Mouse (Mus musculus): ENCODE measurements around the gene Hykk. TPM values are rescaled to one million over a fixed set of nuclear protein-coding genes. Genes with fewer than 3 reads are reported as not detected.

Hykk gene
- polyA plus RNA-seq, 1 experiment from 2014 or later = 2.1 TPM

DNA sequence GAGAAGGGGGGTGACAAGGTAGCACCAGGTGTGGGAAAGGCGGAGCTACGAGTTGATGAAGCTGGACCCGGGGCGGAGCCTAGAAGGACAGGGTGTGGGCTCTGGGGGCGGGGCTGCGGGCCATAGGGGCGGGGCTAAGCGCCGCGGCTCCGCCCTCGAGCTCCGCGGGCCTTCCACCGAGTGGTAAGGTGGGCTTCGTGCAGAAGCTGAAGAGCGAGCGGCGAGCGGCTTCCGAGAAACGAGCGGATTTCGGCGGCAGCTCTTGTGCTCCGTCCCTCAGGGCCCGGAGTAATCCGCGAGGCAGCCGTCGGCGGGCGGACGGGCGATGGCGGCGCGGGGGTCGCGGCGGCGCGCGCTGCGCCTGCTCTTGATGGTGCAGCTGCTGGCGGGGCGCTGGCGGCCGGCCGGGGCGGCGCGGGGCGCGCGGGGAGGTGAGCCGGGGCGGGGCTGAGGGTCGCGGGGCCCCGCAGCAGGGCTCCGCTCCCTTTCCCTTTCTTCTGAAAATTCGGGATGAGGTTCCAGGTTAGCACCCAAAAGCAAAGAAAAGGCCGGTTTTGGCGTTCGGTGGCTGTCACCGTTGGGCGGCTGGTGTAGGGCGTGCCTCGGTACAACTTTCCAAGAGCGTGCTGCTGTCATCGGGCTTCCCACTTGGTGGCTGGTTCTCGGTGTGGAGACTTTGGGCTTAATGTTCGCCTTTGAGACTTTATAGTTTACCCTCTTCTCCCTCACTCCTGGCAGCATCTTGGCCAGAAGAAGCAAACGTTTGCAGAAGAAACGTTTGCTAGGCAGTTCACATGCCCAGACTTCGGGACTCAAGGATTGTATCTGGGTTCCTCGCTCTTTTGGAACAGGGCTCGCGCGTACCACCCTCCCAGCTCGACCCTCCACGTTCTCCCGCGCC is 64.5 kb downstream of the Hykk start:
- H3K9ac ChIP-seq = peak overlapping the region; percentile 59
- ATAC-seq (replicated peaks; ENCODE audit: insufficient number of reproducible peaks, insufficient read depth, low FRiP score, low read depth) = peak; percentile 39; the same call in 1 of the 2 replicates
- peaks cover 64% of the 10 kb centered on the region for H3K27me3 ChIP-seq
- no peak overlapping the region for H3K27ac ChIP-seq
- peaks cover 13% of the 10 kb centered on the region for H3K4me1 ChIP-seq (replicated peaks)
- H3K4me3 ChIP-seq = peak overlapping the region; percentile 69
- WGBS = under 1% methylated on average over 83 of the region's 85 CpGs
- no peaks in the 10 kb centered on the region for H3K36me3 ChIP-seq
- H3K9me3 ChIP-seq (replicated peaks) = no peaks in the 10 kb centered on the region
- peak overlapping the region; percentile 99 for H3K4me2 ChIP-seq

DNA sequence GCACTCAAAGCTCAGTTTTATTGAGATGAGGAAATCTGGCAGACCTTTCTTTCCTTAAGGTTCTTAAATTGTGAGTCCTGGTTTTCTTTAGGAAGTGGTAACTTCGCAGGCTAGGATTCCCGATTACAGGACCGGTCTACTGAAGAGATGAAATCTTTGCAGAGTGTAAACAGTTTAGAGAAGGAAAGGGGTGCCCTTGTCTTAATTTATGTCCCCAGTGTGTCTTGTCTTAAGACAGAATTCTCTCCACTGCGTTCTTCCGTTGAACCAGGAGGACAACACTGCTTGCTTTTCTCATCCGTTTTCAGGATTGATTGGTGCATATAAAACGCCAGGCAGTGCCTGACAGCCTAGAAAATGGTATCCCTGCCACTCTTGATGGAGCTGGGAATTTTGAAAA is 65.3 kb downstream of the Hykk start:
- WGBS = 11% methylated on average over 7 of the region's 7 CpGs

DNA sequence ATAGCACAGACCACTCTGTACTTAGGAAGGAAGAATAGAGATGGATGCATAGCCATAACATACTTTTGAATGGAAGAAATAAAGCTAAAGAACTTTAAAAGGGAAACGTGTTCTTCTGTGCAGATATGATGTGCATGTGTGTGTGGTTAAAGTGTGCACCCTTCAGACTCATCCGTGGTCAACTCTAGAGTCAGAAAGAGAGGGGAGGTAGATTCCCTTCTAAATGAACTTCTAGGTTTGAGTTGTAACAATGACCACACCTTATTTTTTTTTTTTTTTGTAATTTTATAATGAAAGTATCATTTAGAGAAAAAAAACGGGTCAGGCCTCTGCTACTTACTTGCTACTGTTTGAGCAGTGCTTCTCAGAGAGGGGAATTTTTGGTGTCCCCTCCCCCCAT is 73.3 kb downstream of the Hykk start:
- H3K9ac ChIP-seq = no peak overlapping the region
- no peaks in the 10 kb centered on the region for H3K36me3 ChIP-seq
- no peak overlapping the region for H3K4me2 ChIP-seq
- no peaks in the 10 kb centered on the region for H3K9me3 ChIP-seq (replicated peaks)
- no peak overlapping the region for H3K27ac ChIP-seq
- 67% methylated on average over 3 of the region's 3 CpGs for WGBS
- H3K4me1 ChIP-seq (replicated peaks) = no peaks in the 10 kb centered on the region
- peaks cover 4% of the 10 kb centered on the region; the same call in 1 of the 2 replicates for H3K27me3 ChIP-seq
- H3K4me3 ChIP-seq = no peak overlapping the region
- ATAC-seq (replicated peaks; ENCODE audit: insufficient number of reproducible peaks, insufficient read depth, low FRiP score, low read depth) = no peak

More for the DNA sequence above, 65.3 kb downstream of the Hykk start:
- Histone ChIP-seq H3K9me3 (replicated peaks) (no peaks in the 10 kb centered on the region), H3K27ac (no peak overlapping the region), H3K9ac (no peak overlapping the region), H3K4me2 (peak overlapping the region; percentile 99), H3K4me1 (replicated peaks) (peaks cover 13% of the 10 kb centered on the region), H3K4me3 (peak overlapping the region; percentile 69), H3K27me3 (peaks cover 61% of the 10 kb centered on the region), H3K36me3 (no peaks in the 10 kb centered on the region)
- no peak for ATAC-seq (replicated peaks; ENCODE audit: insufficient number of reproducible peaks, insufficient read depth, low FRiP score, low read depth)

DNA sequence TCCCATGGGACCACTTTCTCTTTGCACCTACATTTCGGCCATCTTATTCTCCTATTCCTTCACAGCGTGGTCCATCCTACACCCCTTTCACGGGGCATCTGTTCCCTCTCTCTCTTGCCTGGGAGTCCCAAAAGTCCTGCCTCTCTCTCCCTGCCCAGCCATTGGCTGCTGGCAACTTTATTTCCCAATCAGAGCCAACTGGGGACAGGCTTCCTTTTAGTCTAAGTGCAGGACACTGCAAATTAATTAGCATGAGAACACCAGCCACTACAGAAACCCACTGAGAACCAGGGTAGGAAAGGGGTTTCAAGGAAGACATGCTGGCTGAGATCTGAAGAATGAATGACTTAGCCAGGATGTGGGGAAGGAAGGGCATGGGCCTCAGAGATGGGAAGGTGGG is 77.3 kb downstream of the Hykk start:
- WGBS = 56% methylated on average over 3 of the region's 3 CpGs
- H3K4me1 ChIP-seq (replicated peaks) = no peaks in the 10 kb centered on the region
- H3K9me3 ChIP-seq (replicated peaks) = no peaks in the 10 kb centered on the region
- H3K27ac ChIP-seq = no peak overlapping the region
- no peaks in the 10 kb centered on the region for H3K36me3 ChIP-seq
- no peak overlapping the region for H3K4me3 ChIP-seq
- ATAC-seq (replicated peaks; ENCODE audit: insufficient number of reproducible peaks, insufficient read depth, low FRiP score, low read depth) = no peak
- H3K4me2 ChIP-seq = no peak overlapping the region
- no peak overlapping the region for H3K9ac ChIP-seq
- no peaks in the 10 kb centered on the region for H3K27me3 ChIP-seq

DNA sequence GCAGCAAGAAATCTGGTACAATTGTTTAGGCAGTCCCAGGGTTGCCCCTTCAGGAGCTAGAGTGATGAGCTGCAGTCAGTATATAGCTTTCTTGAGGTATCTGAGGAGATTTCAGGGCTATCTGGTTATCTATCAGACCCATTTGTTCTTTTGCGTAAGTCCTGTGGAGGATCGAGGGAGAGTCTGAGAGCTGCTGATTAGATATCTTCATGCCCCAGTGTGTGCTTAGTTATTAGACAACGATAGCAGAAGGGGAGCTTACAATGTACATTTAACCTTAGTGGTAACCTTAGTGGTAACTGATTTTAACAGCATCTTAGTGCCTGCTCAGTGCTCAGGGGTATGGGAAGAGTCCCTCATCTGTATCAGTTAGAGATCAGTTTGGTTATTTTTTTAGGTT is 78.6 kb downstream of the Hykk start:
- 47% methylated on average over 3 of the region's 3 CpGs for WGBS
- no peaks in the 10 kb centered on the region for H3K9me3 ChIP-seq (replicated peaks)

More for the DNA sequence above, 78.6 kb downstream of the Hykk start:
- Histone ChIP-seq H3K27me3 (no peaks in the 10 kb centered on the region), H3K4me1 (replicated peaks) (no peaks in the 10 kb centered on the region), H3K9ac (no peak overlapping the region), H3K27ac (no peak overlapping the region), H3K36me3 (no peaks in the 10 kb centered on the region), H3K4me2 (no peak overlapping the region), H3K4me3 (no peak overlapping the region)
- ATAC-seq (replicated peaks; ENCODE audit: insufficient number of reproducible peaks, insufficient read depth, low FRiP score, low read depth) = no peak

Other genes with a start within 250 kb of the Hykk start
- gene Dnaja4, start 218.4 kb upstream of the Hykk start, polyA plus RNA-seq (2015; fragmentation: Nextera tagmentation; extraction: Ambion mirVana) = 25.8 and 27.8 TPM in 2 replicates
- 92.7 and 93.2 TPM in 2 replicates for gene Wdr61, start 182.8 kb upstream of the Hykk start, polyA plus RNA-seq (2015; fragmentation: Nextera tagmentation; extraction: Ambion mirVana)
- 9.1 and 23.6 TPM in 2 replicates for gene Crabp1, start 152.5 kb upstream of the Hykk start, polyA plus RNA-seq (2015; fragmentation: Nextera tagmentation; extraction: Ambion mirVana)
- 18.2 and 19.7 TPM in 2 replicates for gene Ireb2, start 53.5 kb upstream of the Hykk start, polyA plus RNA-seq (2015; fragmentation: Nextera tagmentation; extraction: Ambion mirVana)
- gene Psma4, start 33.5 kb downstream of the Hykk start, polyA plus RNA-seq (2015; fragmentation: Nextera tagmentation; extraction: Ambion mirVana) = 201 and 205 TPM in 2 replicates
- gene AY074887, start 33.7 kb downstream of the Hykk start, polyA plus RNA-seq (2015; fragmentation: Nextera tagmentation; extraction: Ambion mirVana) = 0.62 and 0.87 TPM in 2 replicates
- 0.14 and 0.27 TPM in 2 replicates for gene Chrna5, start 63.6 kb downstream of the Hykk start, polyA plus RNA-seq (2015; fragmentation: Nextera tagmentation; extraction: Ambion mirVana)
- gene Chrna3, start 109.3 kb downstream of the Hykk start, polyA plus RNA-seq (2015; fragmentation: Nextera tagmentation; extraction: Ambion mirVana) = 0.05 and 1.1 TPM in 2 replicates
- 0.15 and 0.46 TPM in 2 replicates for gene Chrnb4, start 131.5 kb downstream of the Hykk start, polyA plus RNA-seq (2015; fragmentation: Nextera tagmentation; extraction: Ambion mirVana)
- gene Ube2q2, start 231.6 kb downstream of the Hykk start, polyA plus RNA-seq (2015; fragmentation: Nextera tagmentation; extraction: Ambion mirVana) = 26.1 and 26.5 TPM in 2 replicates